Mouse (Mus musculus): ENCODE results near the gene Fstl4.

- no peak for TF ChIP-seq CHD2 (IDR thresholded peaks at IDR 0.05; ENCODE audit: low read depth, low read length)
- peak; percentile 90 for TF ChIP-seq ZNF384 (IDR thresholded peaks at IDR 0.05; ENCODE audit: low read depth, low read length)
- no peak for TF ChIP-seq ZC3H11A (IDR thresholded peaks at IDR 0.05; ENCODE audit: borderline replicate concordance, low read depth, low read length)
- no peak for TF ChIP-seq HCFC1 (IDR thresholded peaks at IDR 0.05; ENCODE audit: borderline replicate concordance, insufficient read depth, low read length)
- TF ChIP-seq MAFK (IDR thresholded peaks at IDR 0.05; ENCODE audit: insufficient read depth, low read depth, low read length): no peak
Observed at GRCm38 (mm10) chr11:53187427-53188140, 423.1 kb downstream of the Fstl4 start.

Measured in ES-E14 (cell line).